Mouse (Mus musculus) gastrocnemius, postnatal 25 days (tissue): ENCODE measurements around the gene Olfr448. TPM values are rescaled to one million over a fixed set of nuclear protein-coding genes. Genes with fewer than 3 reads are reported as not detected.

Experiments used
- DNase-seq: peaks from one replicate; pipeline ENCODE4 v3.0.0; 2022
- long read RNA-seq, 2 experiments: library from polyadenylated mRNA; stranded (forward); transcript quantifications; one replicate each; pipeline ENCODE4 v2.0.0; 2021
- total RNA-seq, 2 experiments: library from RNA; stranded (reverse); gene quantifications; 1 replicate in 1 of 2; 2 replicates in 1 of 2; pipeline ENCODE4 v1.2.3; 2021

Olfr448 gene
- not detected for total RNA-seq
- long read RNA-seq, experiment 1, result 0 reads
- long read RNA-seq, experiment 2, result 0 reads

GRCm38 (mm10) chr6:42890141-42890540 lies at the start of gene Olfr448:
Gene Olfr448 (plus strand): TSS chr6:42890441.
- no peak for DNase-seq

- DNase-seq, result no peak
Measured at GRCm38 (mm10) chr6:42860222-42860819, 29.9 kb upstream of the Olfr448 start.

GRCm38 (mm10) chr6:42869695-42870094 lies 20.5 kb upstream of the Olfr448 start:
- no peak for DNase-seq

- no peak for DNase-seq
Measured at GRCm38 (mm10) chr6:42876323-42876722, 13.9 kb upstream of the Olfr448 start.

- no peak for DNase-seq
Measured at GRCm38 (mm10) chr6:42900345-42900744, 10.1 kb downstream of the Olfr448 start.

- no peak for DNase-seq
Measured at GRCm38 (mm10) chr6:42908578-42908977, 18.3 kb downstream of the Olfr448 start, which contains the start of gene Olfr447. Gene Olfr447 (plus strand): TSS chr6:42908878.

GRCm38 (mm10) chr6:42921077-42921476 lies 30.8 kb downstream of the Olfr448 start, which contains the start of gene Olfr446:
Gene Olfr446 (plus strand): TSS chr6:42921377.
- DNase-seq, result no peak

Other genes starting within 250 kb of the Olfr448 start
- 1 to 10 TPM; 2.4 to 4.3 TPM for gene Tcaf2, start 245.2 kb upstream of the Olfr448 start, total RNA-seq
- 10 to 100 TPM in 1 of 2 experiments, 1 to 10 TPM in 1; 9.0 to 12.9 TPM for gene Tcaf1, start 180.4 kb upstream of the Olfr448 start, total RNA-seq
- not detected for gene Olfr453, start 151.1 kb upstream of the Olfr448 start, total RNA-seq
- not detected for gene Olfr38, start 134.0 kb upstream of the Olfr448 start, total RNA-seq
- gene Olfr452, start 105.3 kb upstream of the Olfr448 start, total RNA-seq, result not detected
- gene Olfr450, start 78.5 kb upstream of the Olfr448 start, total RNA-seq, result not detected
- not detected for gene Olfr449, start 56.1 kb upstream of the Olfr448 start, total RNA-seq
- gene Olfr447, start 18.4 kb downstream of the Olfr448 start, total RNA-seq, result not detected
- not detected for gene Olfr446, start 30.9 kb downstream of the Olfr448 start, total RNA-seq
- not detected for gene Olfr444, start 58.6 kb downstream of the Olfr448 start, total RNA-seq
- not detected for gene Olfr441, start 215.9 kb downstream of the Olfr448 start, total RNA-seq